Mouse (Mus musculus): ENCODE results near the gene Gm6169.
"Not testable (repeated sequence)": the region's sequence is repeated elsewhere in the genome, so short reads cannot be mapped to it uniquely, and the experiment has no call there.

The Gm6169 gene

GRCm38 (mm10) chr13:97099187-97099852, at the start of gene Gm6169:
TSS of gene Gm6169 (minus strand) at chr13:97099237.
- peak; percentile 14 for DNase-seq (ENCODE audit: low read depth)

- DNase-seq (ENCODE audit: low read depth), result no peak
Measured at GRCm38 (mm10) chr13:97145834-97146233, 46.8 kb upstream of the Gm6169 start.

- DNase-seq (ENCODE audit: low read depth), result no peak
Measured at GRCm38 (mm10) chr13:97142321-97142720, 43.3 kb upstream of the Gm6169 start.

- DNase-seq (ENCODE audit: low read depth), result not testable (repeated sequence)
Measured at GRCm38 (mm10) chr13:97138404-97138931, 39.4 kb upstream of the Gm6169 start.

DNA sequence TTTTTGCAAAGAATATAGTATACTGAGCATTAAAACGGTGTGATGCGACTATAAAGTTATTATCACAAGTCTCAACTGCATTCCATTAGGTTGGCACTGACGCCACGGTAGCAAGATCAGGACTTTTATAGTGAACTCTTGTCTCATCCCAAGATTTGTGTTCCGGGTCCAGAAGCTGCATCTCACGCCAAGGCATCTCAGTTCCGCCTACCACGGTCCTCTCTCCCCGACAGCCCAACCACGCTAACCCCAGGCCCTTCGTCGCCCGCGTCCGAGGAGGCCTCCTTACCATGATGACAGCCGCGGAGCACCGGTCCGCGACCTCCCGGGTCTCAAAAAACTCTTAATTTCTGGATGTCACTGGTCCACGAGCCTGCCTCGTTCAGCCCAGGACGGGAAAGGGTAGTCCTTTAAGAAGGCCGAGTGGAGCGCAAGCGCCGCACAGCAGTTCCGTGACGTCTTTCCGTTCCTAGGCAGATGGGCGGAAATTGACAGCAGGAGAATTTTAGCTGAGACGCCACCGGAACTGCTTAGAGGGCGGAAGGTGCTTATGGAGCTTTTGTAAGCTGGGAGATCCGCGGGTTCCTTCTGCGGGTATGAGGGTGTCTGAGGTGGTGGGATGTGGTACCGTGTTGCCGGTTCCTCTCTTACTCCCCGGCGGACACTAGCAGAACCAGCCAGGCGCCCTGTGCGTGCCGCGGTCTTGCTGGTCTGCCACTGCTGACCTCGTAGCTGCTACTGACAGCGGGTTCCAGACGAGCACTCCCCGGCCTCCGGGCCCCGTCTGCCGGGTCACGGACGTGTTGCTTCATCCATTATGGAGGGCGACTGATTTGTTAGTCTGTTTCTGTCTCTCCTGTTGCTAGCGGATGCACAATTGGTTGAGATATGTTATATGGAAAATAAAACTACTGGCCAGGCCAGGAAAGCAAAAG, 38.7 kb upstream of the Gm6169 start, which contains the start of the genes Gfm2 and Nsa2:
Gene Gfm2 (plus strand): TSS at position 472 of the 935 bp plus-strand sequence.
Gene Nsa2 (minus strand): TSS at position 472 of the 935 bp plus-strand sequence.
- DNase-seq (ENCODE audit: low read depth), result peak; percentile 89

DNA sequence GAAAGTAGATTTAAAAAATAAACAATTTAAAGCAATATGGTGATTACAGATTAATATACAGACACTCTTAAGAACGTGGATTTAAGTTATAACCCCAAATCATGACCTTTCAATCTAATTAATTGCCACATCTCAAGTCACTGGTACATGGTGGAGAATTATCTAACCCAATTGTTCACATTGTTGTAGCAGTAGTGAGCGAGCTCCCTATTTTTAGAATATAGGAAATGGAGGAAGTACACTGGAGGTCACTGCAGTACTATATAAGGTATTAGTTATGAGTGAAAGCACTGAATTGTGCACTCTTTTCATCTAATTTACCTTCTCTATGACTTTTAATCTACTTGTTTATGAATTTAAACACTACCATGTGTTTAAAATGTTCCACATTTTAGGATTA, 31.4 kb upstream of the Gm6169 start:
- not testable (repeated sequence) for DNase-seq (ENCODE audit: low read depth)

- not testable (repeated sequence) for DNase-seq (ENCODE audit: low read depth)
Measured at GRCm38 (mm10) chr13:97129654-97130053, 30.6 kb upstream of the Gm6169 start.

GRCm38 (mm10) chr13:97121341-97121740, 22.3 kb upstream of the Gm6169 start:
- DNase-seq (ENCODE audit: low read depth), result no peak

DNA sequence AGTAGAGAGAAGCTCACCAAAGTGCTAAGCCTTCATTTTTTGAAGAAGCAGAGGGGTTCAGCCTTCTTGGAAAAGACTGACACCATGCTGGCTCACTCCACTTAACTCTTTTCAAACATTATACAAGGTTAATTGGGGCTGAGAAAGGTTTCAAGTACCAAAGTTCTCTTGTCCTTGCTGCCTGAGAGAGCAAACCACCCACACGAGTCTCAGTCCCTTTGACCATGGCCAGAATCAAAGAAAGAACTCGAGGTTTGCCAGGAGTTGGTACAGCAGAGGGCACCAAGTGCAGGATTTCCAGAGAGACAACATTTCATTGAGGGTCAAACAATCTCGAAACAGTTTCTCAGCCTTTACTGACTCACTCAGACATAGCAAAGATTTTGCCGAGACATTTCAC, 10.0 kb upstream of the Gm6169 start:
- DNase-seq (ENCODE audit: low read depth), result no peak

GRCm38 (mm10) chr13:97107721-97108120, 8.7 kb upstream of the Gm6169 start:
- not testable (repeated sequence) for DNase-seq (ENCODE audit: low read depth)

DNA sequence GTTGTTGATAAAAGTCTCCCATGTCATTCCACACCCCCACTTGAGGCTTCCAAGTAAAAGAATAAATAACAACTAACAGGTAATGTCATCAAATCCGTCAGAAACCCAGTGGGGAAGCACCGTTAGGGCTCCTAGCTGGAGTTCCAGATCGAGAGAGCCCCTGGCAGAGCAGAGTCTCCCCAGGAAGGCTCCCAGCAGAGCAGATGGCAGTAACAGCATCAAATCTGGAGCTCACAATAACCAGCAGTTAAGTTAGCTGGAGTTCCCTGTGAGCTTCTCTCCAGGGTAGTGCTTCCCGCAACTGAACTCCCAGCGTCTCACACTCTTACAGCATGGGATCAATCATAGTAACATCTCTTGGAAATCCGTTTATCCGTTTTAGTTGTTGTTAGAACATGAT, 6.0 kb upstream of the Gm6169 start:
- DNase-seq (ENCODE audit: low read depth), result no peak

DNA sequence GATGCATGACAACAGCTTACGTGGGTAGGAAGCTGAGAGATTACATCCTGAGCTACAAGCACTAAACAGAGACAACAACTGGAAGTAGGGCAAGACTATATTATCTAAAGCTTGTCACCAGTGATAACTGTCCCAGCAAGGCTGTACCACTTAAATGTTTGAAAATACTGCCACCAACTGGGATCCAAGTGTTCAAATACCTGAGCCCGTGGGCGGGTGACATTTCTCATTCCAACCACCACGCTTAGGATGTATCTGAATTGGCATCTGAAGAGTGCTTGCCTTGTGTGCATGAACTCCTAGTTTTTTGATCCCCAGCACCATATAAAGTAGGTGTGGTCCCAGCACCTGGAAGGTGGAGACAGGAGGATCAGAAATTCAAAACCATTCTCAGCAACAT, 3.3 kb downstream of the Gm6169 start:
- no peak for DNase-seq (ENCODE audit: low read depth)

GRCm38 (mm10) chr13:97088183-97088582, 10.9 kb downstream of the Gm6169 start:
- no peak for DNase-seq (ENCODE audit: low read depth)

DNA sequence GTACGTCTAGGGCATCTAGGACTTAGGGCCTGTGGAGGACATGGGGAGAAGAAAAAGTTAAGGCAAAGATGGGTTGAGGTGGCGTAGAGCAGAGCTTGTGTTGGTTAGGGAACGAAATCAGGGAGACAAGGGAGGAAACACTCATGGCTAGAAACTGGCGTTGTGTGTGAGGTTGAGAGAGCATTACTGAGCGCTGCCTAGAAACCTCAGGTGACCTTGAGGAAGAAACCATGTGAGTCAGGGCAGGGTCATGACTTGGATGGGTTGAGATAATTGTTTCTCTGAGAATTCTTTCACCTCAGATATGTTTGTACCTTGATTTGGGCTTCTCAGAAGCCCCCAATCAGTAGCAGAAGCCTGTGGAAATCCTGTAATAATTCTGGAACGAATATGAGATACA, 11.6 kb downstream of the Gm6169 start:
- no peak for DNase-seq (ENCODE audit: low read depth)

DNA sequence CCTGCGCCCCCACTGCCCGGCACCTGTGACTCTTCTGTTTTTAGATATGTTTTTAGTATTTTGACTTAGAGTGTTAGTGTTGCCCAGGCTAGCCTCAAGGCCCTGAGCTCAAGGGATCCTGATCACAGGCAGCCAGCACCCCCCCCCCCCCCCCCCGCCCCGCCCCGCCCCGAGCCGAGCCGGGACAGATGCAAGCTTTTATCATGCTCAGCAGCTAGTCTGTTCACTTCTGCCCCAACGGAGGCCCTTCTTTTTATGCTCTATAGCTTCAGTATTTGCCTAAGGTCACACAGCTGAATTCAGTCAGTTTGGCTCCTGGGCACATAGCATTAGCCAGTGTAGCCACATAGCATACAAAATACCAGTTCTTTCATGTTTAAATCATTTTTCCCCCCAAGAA, 12.7 kb downstream of the Gm6169 start:
- no peak for DNase-seq (ENCODE audit: low read depth)

GRCm38 (mm10) chr13:97082432-97082831, 16.6 kb downstream of the Gm6169 start:
- no peak for DNase-seq (ENCODE audit: low read depth)

GRCm38 (mm10) chr13:97080615-97081014, 18.4 kb downstream of the Gm6169 start:
- no peak for DNase-seq (ENCODE audit: low read depth)

DNA sequence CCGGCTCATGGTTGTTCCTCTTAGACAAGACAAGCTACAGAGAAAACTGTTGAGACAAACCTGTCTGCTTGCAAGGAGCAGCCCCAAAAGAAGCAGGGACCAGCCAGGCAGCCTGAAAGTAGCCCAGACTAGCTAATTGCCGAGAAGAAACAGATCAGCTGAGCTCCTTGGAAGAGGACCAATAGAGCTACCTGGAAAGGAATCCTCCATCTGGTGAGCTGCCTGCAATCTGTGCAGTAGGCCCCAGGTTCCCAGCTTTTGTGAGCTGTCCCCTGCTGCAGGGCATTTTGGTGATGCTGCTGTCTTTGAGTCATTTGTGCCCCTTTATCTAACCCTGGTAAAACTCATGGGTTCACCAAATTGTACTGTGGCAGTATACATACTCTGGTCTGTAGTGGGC, 18.8 kb downstream of the Gm6169 start:
- no peak for DNase-seq (ENCODE audit: low read depth)

- no peak for DNase-seq (ENCODE audit: low read depth)
Measured at GRCm38 (mm10) chr13:97077556-97077955, 21.5 kb downstream of the Gm6169 start.

GRCm38 (mm10) chr13:97073497-97073896, 25.5 kb downstream of the Gm6169 start:
- DNase-seq (ENCODE audit: low read depth), result no peak

GRCm38 (mm10) chr13:97071626-97072241, 27.3 kb downstream of the Gm6169 start:
- DNase-seq (ENCODE audit: low read depth), result no peak

DNA sequence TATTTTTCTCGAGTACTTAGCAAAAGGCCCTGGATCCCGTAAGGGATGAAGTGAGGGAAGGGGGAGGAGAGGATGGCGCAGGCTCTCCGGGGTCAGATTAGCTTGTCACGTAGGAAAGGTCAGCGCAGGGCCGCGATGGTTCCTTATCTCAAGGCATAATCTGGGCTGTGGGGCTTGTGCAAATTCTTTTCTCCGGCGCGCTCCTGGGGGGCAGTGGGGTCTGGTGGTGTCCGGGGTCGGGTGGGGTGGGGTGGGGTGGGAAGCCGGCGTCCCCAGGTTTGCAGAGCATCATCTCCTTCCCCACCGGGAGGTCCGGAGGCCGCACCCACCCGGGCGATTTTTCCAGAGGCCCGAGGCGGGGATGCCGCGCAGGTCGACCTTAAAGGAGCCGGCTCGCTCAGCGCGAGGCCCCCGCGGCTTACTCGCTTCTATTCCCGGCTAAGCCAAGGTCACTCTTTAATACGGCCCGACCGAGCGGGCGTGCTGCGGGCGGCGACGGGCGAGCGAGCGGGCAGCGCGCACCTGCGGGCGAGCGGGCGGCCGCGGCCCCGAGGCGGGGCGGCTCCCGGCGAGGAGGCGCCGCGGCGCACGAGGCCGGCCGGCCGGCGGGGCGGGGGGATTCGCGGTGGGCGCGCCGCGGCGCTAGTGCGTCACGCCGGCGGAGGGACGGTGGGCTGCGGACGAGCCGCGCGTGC, 28.0 kb downstream of the Gm6169 start:
- DNase-seq (ENCODE audit: low read depth), result no peak

Measured in fibroblast of lung, adult 2 months (primary cell).